Mouse (Mus musculus): ENCODE measurements at regions not wholly inside any gene's neighbourhood (a gene's known extent, or its start where the extent isn't known, plus 50 kb on each side); places are given as distances from the start of the nearest gene placed in this dataset.
A peak's percentile ranks its signal among the peaks of the same experiment; 100 is the strongest.

DNA sequence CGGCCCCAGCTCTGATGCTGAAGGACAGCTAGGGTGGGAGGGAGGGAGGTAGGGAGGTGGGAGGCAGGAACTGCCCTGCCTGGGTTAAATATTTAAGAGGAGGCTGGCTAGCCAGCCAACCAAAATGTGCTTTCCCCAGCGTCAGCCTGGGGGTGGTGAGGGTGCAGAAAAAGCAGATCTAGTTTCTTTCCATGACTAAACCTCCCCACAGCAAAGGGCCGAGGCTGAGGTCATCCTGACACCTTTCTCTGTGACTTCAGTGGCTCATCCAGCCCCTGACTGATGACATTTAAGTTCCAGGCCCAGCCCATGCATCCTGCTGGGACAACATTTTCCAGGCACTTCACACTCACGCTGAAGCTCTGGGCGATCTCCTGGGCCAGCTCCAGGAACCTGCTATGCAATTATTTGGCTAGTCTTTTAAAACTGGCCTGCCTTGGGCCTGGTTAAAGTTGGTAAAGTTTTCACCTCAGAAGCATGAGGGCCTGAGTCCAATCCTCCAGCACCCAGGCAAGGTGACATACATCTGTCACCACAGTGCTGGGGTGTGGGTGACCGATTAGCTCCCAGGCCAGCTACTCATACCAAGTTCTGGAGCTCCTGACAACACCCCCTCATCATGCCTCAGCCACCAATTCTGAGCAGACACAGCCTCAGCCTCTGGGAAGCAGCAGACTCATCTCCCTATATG, 243.8 kb upstream of the Sulf2 start:
- no peak for ATAC-seq (ENCODE audit: borderline replicate concordance, extremely low read depth, low FRiP score, low TSS enrichment)
- Histone ChIP-seq H3K9ac (no peak overlapping the region), H3K4me3 (no peak overlapping the region), H3K9me3 (no peaks in the 10 kb centered on the region), H3K4me1 (peaks cover 17% of the 10 kb centered on the region), H3K4me2 (no peak overlapping the region), H3K36me3 (no peaks in the 10 kb centered on the region), H3K27ac (peak overlapping the region; percentile 29), H3K27me3 (no peaks in the 10 kb centered on the region; the same call in none of the 2 replicates)
- WGBS = 8% methylated on average over 6 of the region's 6 CpGs

- H3K9me3 ChIP-seq = no peaks in the 10 kb centered on the region
- ATAC-seq (ENCODE audit: borderline replicate concordance, extremely low read depth, low FRiP score, low TSS enrichment) = no peak
- H3K9ac ChIP-seq = no peak overlapping the region
- H3K27me3 ChIP-seq = no peaks in the 10 kb centered on the region; the same call in none of the 2 replicates
- no peak overlapping the region for H3K4me2 ChIP-seq
- H3K36me3 ChIP-seq = no peaks in the 10 kb centered on the region
- H3K4me3 ChIP-seq = no peak overlapping the region
- WGBS = 46% methylated on average over 5 of the region's 5 CpGs
- H3K27ac ChIP-seq = no peak overlapping the region
- H3K4me1 ChIP-seq = peaks cover 17% of the 10 kb centered on the region
Measured at GRCm38 (mm10) chr2:166398774-166399139, 243.3 kb upstream of the Sulf2 start.

GRCm38 (mm10) chr2:166398156-166398555, 242.7 kb upstream of the Sulf2 start:
- Histone ChIP-seq H3K27me3 (no peaks in the 10 kb centered on the region; the same call in none of the 2 replicates), H3K9me3 (no peaks in the 10 kb centered on the region), H3K4me1 (peaks cover 12% of the 10 kb centered on the region), H3K4me3 (no peak overlapping the region), H3K9ac (no peak overlapping the region), H3K4me2 (no peak overlapping the region), H3K36me3 (no peaks in the 10 kb centered on the region), H3K27ac (no peak overlapping the region)
- 82% methylated on average over 10 of the region's 10 CpGs for WGBS
- ATAC-seq (ENCODE audit: borderline replicate concordance, extremely low read depth, low FRiP score, low TSS enrichment) = no peak

DNA sequence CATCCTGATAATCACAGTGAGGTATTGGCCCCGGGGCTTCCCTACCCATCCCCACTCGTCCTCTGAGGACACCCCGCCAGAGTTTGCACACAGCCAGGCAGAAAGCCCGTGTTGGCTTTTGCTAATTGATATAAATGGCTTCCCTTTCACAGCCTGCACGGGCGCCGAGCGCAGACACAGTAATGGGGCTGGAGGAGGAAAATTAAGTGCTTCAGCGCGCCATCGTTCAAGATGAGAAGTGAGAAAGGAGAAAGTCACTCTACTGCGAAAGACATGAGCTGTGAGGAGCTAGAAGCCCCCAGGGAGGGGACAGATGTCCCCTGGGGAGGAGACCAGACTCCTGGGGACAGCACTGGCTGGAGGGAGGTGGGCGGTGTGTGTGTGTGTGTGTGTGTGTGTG, 239.2 kb upstream of the Sulf2 start:
- Histone ChIP-seq H3K27me3 (peaks cover 4% of the 10 kb centered on the region), H3K9me3 (no peaks in the 10 kb centered on the region), H3K4me2 (no peak overlapping the region), H3K9ac (no peak overlapping the region), H3K36me3 (no peaks in the 10 kb centered on the region), H3K4me3 (no peak overlapping the region), H3K27ac (no peak overlapping the region), H3K4me1 (peaks cover 10% of the 10 kb centered on the region)
- ATAC-seq (ENCODE audit: borderline replicate concordance, extremely low read depth, low FRiP score, low TSS enrichment) = no peak
- WGBS = 34% methylated on average over 13 of the region's 13 CpGs

GRCm38 (mm10) chr2:166391176-166391575, 235.7 kb upstream of the Sulf2 start:
- H3K4me2 ChIP-seq = no peak overlapping the region
- no peaks in the 10 kb centered on the region for H3K9me3 ChIP-seq
- H3K4me1 ChIP-seq = no peaks in the 10 kb centered on the region
- H3K27me3 ChIP-seq = peaks cover 5% of the 10 kb centered on the region
- WGBS = 31% methylated on average over 5 of the region's 5 CpGs
- no peak for ATAC-seq (ENCODE audit: borderline replicate concordance, extremely low read depth, low FRiP score, low TSS enrichment)
- H3K36me3 ChIP-seq = no peaks in the 10 kb centered on the region
- H3K27ac ChIP-seq = no peak overlapping the region
- H3K9ac ChIP-seq = no peak overlapping the region
- no peak overlapping the region for H3K4me3 ChIP-seq

- Histone ChIP-seq H3K27ac (no peak overlapping the region), H3K4me2 (no peak overlapping the region), H3K36me3 (no peaks in the 10 kb centered on the region), H3K27me3 (0 out of 2 replicates have a peak, but pooled peaks cover 8% of the 10 kb centered on the region), H3K4me3 (no peak overlapping the region), H3K9ac (no peak overlapping the region), H3K4me1 (no peaks in the 10 kb centered on the region), H3K9me3 (no peaks in the 10 kb centered on the region)
- no peak for ATAC-seq (ENCODE audit: borderline replicate concordance, extremely low read depth, low FRiP score, low TSS enrichment)
- 46% methylated on average over 6 of the region's 6 CpGs for WGBS
Measured at GRCm38 (mm10) chr2:166388050-166388449, 232.6 kb upstream of the Sulf2 start.

GRCm38 (mm10) chr2:166386817-166387216, 231.4 kb upstream of the Sulf2 start:
- H3K9ac ChIP-seq = no peak overlapping the region
- no peak for ATAC-seq (ENCODE audit: borderline replicate concordance, extremely low read depth, low FRiP score, low TSS enrichment)
- H3K9me3 ChIP-seq = no peaks in the 10 kb centered on the region
- no peak overlapping the region for H3K4me2 ChIP-seq
- H3K4me1 ChIP-seq = no peaks in the 10 kb centered on the region
- H3K4me3 ChIP-seq = no peak overlapping the region
- 0 out of 2 replicates have a peak, but pooled peaks cover 4% of the 10 kb centered on the region for H3K27me3 ChIP-seq
- H3K27ac ChIP-seq = no peak overlapping the region
- 65% methylated on average over 5 of the region's 5 CpGs for WGBS
- no peaks in the 10 kb centered on the region for H3K36me3 ChIP-seq

GRCm38 (mm10) chr2:166384583-166384982, 229.1 kb upstream of the Sulf2 start:
- Histone ChIP-seq H3K9me3 (no peaks in the 10 kb centered on the region), H3K4me3 (no peak overlapping the region), H3K27me3 (0 out of 2 replicates have a peak, but pooled peaks cover 4% of the 10 kb centered on the region), H3K9ac (no peak overlapping the region), H3K36me3 (no peaks in the 10 kb centered on the region), H3K27ac (no peak overlapping the region), H3K4me2 (no peak overlapping the region), H3K4me1 (no peaks in the 10 kb centered on the region)
- 52% methylated on average over 6 of the region's 6 CpGs for WGBS
- ATAC-seq (ENCODE audit: borderline replicate concordance, extremely low read depth, low FRiP score, low TSS enrichment) = no peak

DNA sequence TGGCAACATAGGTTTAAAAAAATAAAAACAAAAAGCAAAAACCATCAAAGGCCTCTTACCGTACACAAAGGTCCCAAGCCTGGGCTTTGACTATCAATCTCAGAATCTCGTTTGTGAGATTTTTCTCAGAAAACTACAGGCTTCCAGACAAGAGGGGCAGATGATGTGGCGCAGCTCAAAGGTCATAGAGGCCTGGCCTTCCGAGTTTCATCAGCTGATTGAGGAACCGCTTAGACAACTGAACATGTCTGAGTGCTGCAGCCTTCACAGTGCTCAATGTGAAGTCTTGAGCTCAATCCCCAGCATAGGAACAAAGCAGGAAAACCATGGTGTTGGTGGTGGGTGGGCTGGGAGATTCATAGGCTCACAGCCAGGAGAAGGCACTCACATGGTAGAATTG, 227.9 kb upstream of the Sulf2 start:
- H3K36me3 ChIP-seq = no peaks in the 10 kb centered on the region
- H3K9me3 ChIP-seq = no peaks in the 10 kb centered on the region
- 82% methylated on average over 5 of the region's 5 CpGs for WGBS

DNA sequence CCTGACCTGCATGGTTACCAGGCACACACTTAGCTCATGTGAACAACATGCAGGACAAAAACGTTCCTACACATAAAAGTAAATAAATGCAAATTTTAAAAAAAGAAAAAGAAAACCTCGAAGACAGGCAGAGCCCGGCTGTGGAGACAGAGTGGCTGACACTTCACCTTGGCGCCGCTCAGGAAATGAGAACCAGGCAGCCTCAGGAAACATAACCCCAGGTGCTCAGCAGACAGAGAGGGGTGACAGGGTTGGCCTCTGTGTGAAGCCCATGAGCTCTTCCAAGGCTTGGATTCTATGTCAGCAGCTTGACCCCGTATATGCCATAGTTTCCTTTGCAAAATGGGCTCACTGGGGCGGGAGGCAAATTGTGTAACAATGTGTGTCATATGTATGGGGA, 226.7 kb upstream of the Sulf2 start:
- Histone ChIP-seq H3K4me3 (no peak overlapping the region), H3K9ac (no peak overlapping the region), H3K4me1 (0 out of 2 replicates have a peak, but pooled peaks cover 3% of the 10 kb centered on the region), H3K9me3 (no peaks in the 10 kb centered on the region), H3K27me3 (0 out of 2 replicates have a peak, but pooled peaks cover 4% of the 10 kb centered on the region), H3K36me3 (no peaks in the 10 kb centered on the region), H3K4me2 (no peak overlapping the region), H3K27ac (no peak overlapping the region)
- WGBS = 56% methylated on average over 7 of the region's 7 CpGs
- no peak for ATAC-seq (ENCODE audit: borderline replicate concordance, extremely low read depth, low FRiP score, low TSS enrichment)

More for the DNA sequence above, 227.9 kb upstream of the Sulf2 start:
- H3K27me3 ChIP-seq = 0 out of 2 replicates have a peak, but pooled peaks cover 4% of the 10 kb centered on the region
- H3K4me1 ChIP-seq = no peaks in the 10 kb centered on the region
- H3K4me2 ChIP-seq = no peak overlapping the region
- no peak for ATAC-seq (ENCODE audit: borderline replicate concordance, extremely low read depth, low FRiP score, low TSS enrichment)
- no peak overlapping the region for H3K4me3 ChIP-seq
- H3K27ac ChIP-seq = no peak overlapping the region
- no peak overlapping the region for H3K9ac ChIP-seq

- H3K27me3 ChIP-seq = no peaks in the 10 kb centered on the region
- H3K9me3 ChIP-seq = no peaks in the 10 kb centered on the region
- no peak overlapping the region for H3K4me3 ChIP-seq
- 0 out of 2 replicates have a peak, but pooled peaks cover 3% of the 10 kb centered on the region for H3K4me1 ChIP-seq
- H3K4me2 ChIP-seq = no peak overlapping the region
- no peak overlapping the region for H3K27ac ChIP-seq
- 66% methylated on average over 9 of the region's 9 CpGs for WGBS
- ATAC-seq (ENCODE audit: borderline replicate concordance, extremely low read depth, low FRiP score, low TSS enrichment) = no peak
- H3K36me3 ChIP-seq = no peaks in the 10 kb centered on the region
- H3K9ac ChIP-seq = no peak overlapping the region
Measured at GRCm38 (mm10) chr2:166380854-166381253, 225.4 kb upstream of the Sulf2 start.

DNA sequence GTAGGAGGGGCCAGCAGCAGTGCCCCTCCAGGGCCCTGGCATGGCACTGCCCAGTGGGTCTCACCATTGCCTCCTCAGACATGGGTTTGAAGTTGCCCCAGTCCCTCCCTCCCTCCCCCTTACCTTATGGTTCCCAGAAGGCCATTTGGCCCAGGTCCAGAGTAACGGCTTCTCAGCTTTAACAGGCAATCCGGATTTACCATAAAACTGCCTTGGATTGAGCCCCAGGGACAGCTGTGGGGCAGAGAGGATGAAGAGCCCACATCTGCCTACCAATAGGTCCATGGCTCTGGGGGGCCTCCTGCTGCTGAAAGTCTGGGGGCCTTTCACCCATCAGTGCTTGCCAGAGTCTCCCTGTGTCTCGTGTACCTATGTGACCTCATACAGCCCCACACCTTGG, 222.9 kb upstream of the Sulf2 start:
- 42% methylated on average over 3 of the region's 3 CpGs for WGBS
- Histone ChIP-seq H3K9ac (no peak overlapping the region), H3K27ac (no peak overlapping the region), H3K4me2 (no peak overlapping the region), H3K27me3 (no peaks in the 10 kb centered on the region), H3K4me1 (0 out of 2 replicates have a peak, but pooled peaks cover 3% of the 10 kb centered on the region), H3K36me3 (no peaks in the 10 kb centered on the region), H3K9me3 (no peaks in the 10 kb centered on the region), H3K4me3 (no peak overlapping the region)
- ATAC-seq (ENCODE audit: borderline replicate concordance, extremely low read depth, low FRiP score, low TSS enrichment) = no peak

Measured in lung, embryonic 15.5 days (tissue).